Mouse (Mus musculus): ENCODE data around the gene Zc3h7b. TPM values are rescaled to one million over a fixed set of nuclear protein-coding genes. Genes with fewer than 3 reads are reported as not detected.

Zc3h7b gene
- total and polyA plus RNA-seq, 2 experiments from 2014 or later, result 34.5 to 148 TPM

- DNase-seq (ENCODE audit: low spot score) (no peak), ATAC-seq (no peak)
- Histone ChIP-seq H3K27me3 (ENCODE audit: insufficient read depth, low read length) (no peaks in the 10 kb centered on the region), H3K4me2 (ENCODE audit: low read depth, low read length) (no peak overlapping the region), H3K4me3 (ENCODE audit: low read length) (no peak overlapping the region), H3K36me3 (ENCODE audit: insufficient read depth, low read length) (peaks cover 30% of the 10 kb centered on the region), H3K4me1 (ENCODE audit: insufficient read depth, low read length) (peaks cover 24% of the 10 kb centered on the region), H3K9me3 (ENCODE audit: low read length) (no peaks in the 10 kb centered on the region), H3K27ac (no peak overlapping the region), H3K9ac (replicated peaks; ENCODE audit: low read length) (no peak overlapping the region)
- no peak for TF ChIP-seq CTCF (IDR thresholded peaks at IDR 0.05; ENCODE audit: low read depth)
- WGBS, result 84% methylated on average over 12 of the region's 12 CpGs
These were observed 70.0 kb downstream of the Zc3h7b start for GRCm38 (mm10) chr15:81814716-81815370.

- 90% methylated on average over 3 of the region's 3 CpGs for WGBS
- no peak for DNase-seq (ENCODE audit: low spot score)
- H3K4me2 ChIP-seq (ENCODE audit: low read depth, low read length), result no peak overlapping the region
These were observed 73.5 kb downstream of the Zc3h7b start for GRCm38 (mm10) chr15:81818404-81818803.

DNA sequence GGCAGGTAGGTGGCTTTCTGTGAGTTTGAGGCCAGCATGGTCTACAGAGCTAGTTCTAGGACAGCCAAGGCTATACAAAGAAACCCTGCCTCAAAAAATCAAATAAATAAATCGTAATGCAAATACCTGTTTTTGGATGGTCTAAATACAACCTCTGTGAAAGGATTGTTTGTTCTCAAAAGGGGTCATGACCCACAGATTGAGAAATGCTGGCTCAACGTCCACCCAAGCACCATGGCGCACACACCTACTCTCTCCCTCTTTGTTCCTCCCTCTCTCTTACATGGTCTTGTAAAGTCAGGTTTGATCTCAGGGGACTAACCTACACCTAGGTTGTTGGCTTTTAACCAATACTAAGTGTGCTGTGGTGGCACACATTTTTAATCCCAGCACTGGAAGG lies 77.8 kb downstream of the Zc3h7b start:
- Histone ChIP-seq H3K4me2 (ENCODE audit: low read depth, low read length) (no peak overlapping the region), H3K27me3 (ENCODE audit: insufficient read depth, low read length) (no peaks in the 10 kb centered on the region), H3K4me1 (ENCODE audit: insufficient read depth, low read length) (no peaks in the 10 kb centered on the region), H3K36me3 (ENCODE audit: insufficient read depth, low read length) (peaks cover 55% of the 10 kb centered on the region), H3K9ac (replicated peaks; ENCODE audit: low read length) (no peak overlapping the region), H3K4me3 (ENCODE audit: low read length) (no peak overlapping the region), H3K27ac (no peak overlapping the region), H3K9me3 (ENCODE audit: low read length) (no peaks in the 10 kb centered on the region)
- no peak for TF ChIP-seq CTCF (IDR thresholded peaks at IDR 0.05; ENCODE audit: low read depth)
- ATAC-seq (no peak), DNase-seq (ENCODE audit: low spot score) (no peak)
- 80% methylated on average over 3 of the region's 3 CpGs for WGBS

More at GRCm38 (mm10) chr15:81818404-81818803, 73.5 kb downstream of the Zc3h7b start:
- H3K9ac ChIP-seq (replicated peaks; ENCODE audit: low read length), result no peak overlapping the region
- no peak overlapping the region for H3K4me3 ChIP-seq (ENCODE audit: low read length)
- TF ChIP-seq CTCF (IDR thresholded peaks at IDR 0.05; ENCODE audit: low read depth), result no peak
- no peaks in the 10 kb centered on the region for H3K27me3 ChIP-seq (ENCODE audit: insufficient read depth, low read length)
- no peak for ATAC-seq
- H3K27ac ChIP-seq, result no peak overlapping the region
- H3K4me1 ChIP-seq (ENCODE audit: insufficient read depth, low read length), result peaks cover 12% of the 10 kb centered on the region
- H3K9me3 ChIP-seq (ENCODE audit: low read length), result no peaks in the 10 kb centered on the region
- H3K36me3 ChIP-seq (ENCODE audit: insufficient read depth, low read length), result peaks cover 56% of the 10 kb centered on the region

- H3K4me3 ChIP-seq (ENCODE audit: low read length), result no peak overlapping the region
- H3K36me3 ChIP-seq (ENCODE audit: insufficient read depth, low read length), result peaks cover 58% of the 10 kb centered on the region
- ATAC-seq (no peak), DNase-seq (ENCODE audit: low spot score) (no peak)
- H3K9ac ChIP-seq (replicated peaks; ENCODE audit: low read length), result no peak overlapping the region
- no peak overlapping the region for H3K4me2 ChIP-seq (ENCODE audit: low read depth, low read length)
- H3K9me3 ChIP-seq (ENCODE audit: low read length), result no peaks in the 10 kb centered on the region
- 83% methylated on average over 3 of the region's 3 CpGs for WGBS
- no peak overlapping the region for H3K27ac ChIP-seq
- no peak for TF ChIP-seq CTCF (IDR thresholded peaks at IDR 0.05; ENCODE audit: low read depth)
- H3K4me1 ChIP-seq (ENCODE audit: insufficient read depth, low read length), result no peaks in the 10 kb centered on the region
- no peaks in the 10 kb centered on the region for H3K27me3 ChIP-seq (ENCODE audit: insufficient read depth, low read length)
These were observed 80.0 kb downstream of the Zc3h7b start for GRCm38 (mm10) chr15:81824832-81825231.

DNA sequence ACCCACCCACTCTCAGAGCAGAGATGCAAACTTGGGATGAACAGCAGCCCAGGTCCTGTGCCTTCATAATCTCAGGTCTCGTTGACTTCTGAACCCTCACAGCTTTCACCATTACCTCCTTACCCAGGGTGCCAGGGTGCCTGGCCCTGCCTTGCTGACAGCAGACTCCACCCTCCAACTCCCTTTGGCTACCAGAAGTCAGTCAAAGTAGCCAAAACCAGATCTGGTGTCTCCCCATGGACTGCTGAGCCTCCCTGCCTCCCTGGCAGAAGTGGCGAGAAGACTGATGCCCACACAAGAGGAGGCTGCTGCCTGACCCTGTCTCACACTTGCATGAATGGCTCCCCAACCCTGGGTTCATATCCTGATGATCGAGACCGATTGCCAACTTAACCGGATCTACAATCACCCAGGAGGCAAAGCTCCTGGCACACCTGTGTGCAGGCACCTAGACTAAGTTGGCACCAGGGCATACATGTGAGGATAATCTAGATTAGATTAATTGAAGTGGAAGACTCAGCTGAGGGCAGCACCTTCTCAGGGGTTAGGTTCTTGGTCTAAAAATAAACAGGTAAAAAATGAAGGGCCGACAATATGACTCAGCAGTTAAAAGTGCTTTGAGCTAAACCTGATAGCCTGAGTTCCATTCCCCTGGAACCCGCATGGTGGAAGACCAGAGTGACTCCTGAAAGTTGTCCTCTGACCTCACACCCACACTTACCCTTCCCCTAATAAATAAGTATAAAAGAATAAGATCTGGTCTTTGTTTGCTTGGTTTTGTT lies 83.8 kb downstream of the Zc3h7b start:
- Histone ChIP-seq H3K4me3 (ENCODE audit: low read length) (no peak overlapping the region), H3K9ac (replicated peaks; ENCODE audit: low read length) (no peak overlapping the region), H3K27me3 (ENCODE audit: insufficient read depth, low read length) (no peaks in the 10 kb centered on the region), H3K36me3 (ENCODE audit: insufficient read depth, low read length) (peaks cover 30% of the 10 kb centered on the region), H3K4me1 (ENCODE audit: insufficient read depth, low read length) (no peaks in the 10 kb centered on the region), H3K4me2 (ENCODE audit: low read depth, low read length) (no peak overlapping the region), H3K27ac (no peak overlapping the region), H3K9me3 (ENCODE audit: low read length) (no peaks in the 10 kb centered on the region)
- 84% methylated on average over 7 of the region's 7 CpGs for WGBS
- no peak for TF ChIP-seq CTCF (IDR thresholded peaks at IDR 0.05; ENCODE audit: low read depth)
- DNase-seq (ENCODE audit: low spot score), result no peak
- ATAC-seq, result no peak

- H3K9me3 ChIP-seq (ENCODE audit: low read length), result no peaks in the 10 kb centered on the region
- no peak for TF ChIP-seq CTCF (IDR thresholded peaks at IDR 0.05; ENCODE audit: low read depth)
- H3K27ac ChIP-seq, result no peak overlapping the region
- DNase-seq (ENCODE audit: low spot score) (no peak), ATAC-seq (no peak)
- no peak overlapping the region for H3K4me3 ChIP-seq (ENCODE audit: low read length)
- H3K4me1 ChIP-seq (ENCODE audit: insufficient read depth, low read length), result peaks cover 2% of the 10 kb centered on the region; the same call in 1 of the 2 replicates
- H3K9ac ChIP-seq (replicated peaks; ENCODE audit: low read length), result no peak overlapping the region
- no peaks in the 10 kb centered on the region for H3K27me3 ChIP-seq (ENCODE audit: insufficient read depth, low read length)
- no peak overlapping the region for H3K4me2 ChIP-seq (ENCODE audit: low read depth, low read length)
- H3K36me3 ChIP-seq (ENCODE audit: insufficient read depth, low read length), result peaks cover 24% of the 10 kb centered on the region
- 59% methylated on average over 2 of the region's 2 CpGs for WGBS
These were observed 84.3 kb downstream of the Zc3h7b start for GRCm38 (mm10) chr15:81829208-81829580.

DNA sequence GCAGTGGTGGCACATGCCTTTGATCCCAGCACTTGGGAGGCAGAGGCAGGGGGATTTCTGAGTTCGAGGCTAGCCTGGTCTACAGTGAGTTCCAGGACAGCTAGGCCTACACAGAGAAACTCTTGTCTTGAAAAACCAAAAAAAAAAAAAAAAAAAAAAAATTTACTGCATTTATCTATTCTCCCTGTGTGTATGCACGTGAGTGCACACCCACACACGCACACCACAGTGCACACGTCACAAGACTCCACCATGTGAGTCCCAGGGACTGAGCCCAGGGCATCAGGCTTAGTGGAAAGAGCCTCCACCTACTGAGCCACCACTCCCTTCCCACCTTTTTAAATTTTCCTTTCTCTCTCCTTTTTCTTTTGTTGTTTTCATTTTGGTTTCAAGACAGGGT lies 85.7 kb downstream of the Zc3h7b start:
- Histone ChIP-seq H3K27me3 (ENCODE audit: insufficient read depth, low read length) (no peaks in the 10 kb centered on the region), H3K36me3 (ENCODE audit: insufficient read depth, low read length) (peaks cover 13% of the 10 kb centered on the region; the same call in 1 of the 2 replicates), H3K4me2 (ENCODE audit: low read depth, low read length) (no peak overlapping the region), H3K9me3 (ENCODE audit: low read length) (no peaks in the 10 kb centered on the region), H3K4me1 (ENCODE audit: insufficient read depth, low read length) (peaks cover 5% of the 10 kb centered on the region; the same call in 1 of the 2 replicates), H3K9ac (replicated peaks; ENCODE audit: low read length) (no peak overlapping the region), H3K27ac (no peak overlapping the region), H3K4me3 (ENCODE audit: low read length) (no peak overlapping the region)
- 92% methylated on average over 4 of the region's 4 CpGs for WGBS
- ATAC-seq (no peak), DNase-seq (ENCODE audit: low spot score) (no peak)
- no peak for TF ChIP-seq CTCF (IDR thresholded peaks at IDR 0.05; ENCODE audit: low read depth)
